Mouse (Mus musculus): Measurements from ENCODE around the gene Chic1. TPM values are rescaled to one million over a fixed set of nuclear protein-coding genes. Genes with fewer than 3 reads are reported as not detected.

Chic1 gene
- polyA plus RNA-seq, 3 experiments from 2014 or later: 2.5 to 5.4 (median 4.1) TPM

- no peak for ATAC-seq
Measured at GRCm38 (mm10) chrX:103438023-103438422, 81.7 kb downstream of the Chic1 start.

GRCm38 (mm10) chrX:103440803-103441202 is 84.5 kb downstream of the Chic1 start:
- ATAC-seq: peak; percentile 56

- ATAC-seq: peak; percentile 63
Measured at GRCm38 (mm10) chrX:103443755-103444154, 87.5 kb downstream of the Chic1 start.

Other genes with a start within 250 kb of the Chic1 start
- not detected for gene Nap1l2, start 169.8 kb upstream of the Chic1 start, polyA plus RNA-seq (2017; shearing (Covaris generic))
- gene Cdx4, start 35.1 kb upstream of the Chic1 start, polyA plus RNA-seq (2017; shearing (Covaris generic)): not detected
- gene Tsx, start 58.0 kb downstream of the Chic1 start, polyA plus RNA-seq (2017; shearing (Covaris generic)): under 1 TPM in 2 of 3 experiments, not detected in 1; 0.85 to 0.91 TPM
- gene Gm26992, start 65.5 kb downstream of the Chic1 start, polyA plus RNA-seq (2017; shearing (Covaris generic)): not detected